Mouse (Mus musculus) T-helper 17 cell (primary cell): ENCODE measurements at regions not wholly inside any gene's neighbourhood (a gene's known extent, or its start where the extent isn't known, plus 50 kb on each side); places are given as distances from the start of the nearest gene placed in this dataset.

Experiments
- in situ Hi-C, 2 experiments: fragments of 300-600 bp; cut with MboI, MseI; formaldehyde crosslinking; loops; 1 replicate in 1 of 2; 2 replicates in 1 of 2; pipeline ENCODE4 v1.15.1; 2025; ENCODE audit warnings: high pct_unique_total_duplicates in 2 of 2

- in situ Hi-C loops: no loop called here
Observed at GRCm38 (mm10) chrX:12889482-12889808, 127.6 kb upstream of the Med14 start.

DNA sequence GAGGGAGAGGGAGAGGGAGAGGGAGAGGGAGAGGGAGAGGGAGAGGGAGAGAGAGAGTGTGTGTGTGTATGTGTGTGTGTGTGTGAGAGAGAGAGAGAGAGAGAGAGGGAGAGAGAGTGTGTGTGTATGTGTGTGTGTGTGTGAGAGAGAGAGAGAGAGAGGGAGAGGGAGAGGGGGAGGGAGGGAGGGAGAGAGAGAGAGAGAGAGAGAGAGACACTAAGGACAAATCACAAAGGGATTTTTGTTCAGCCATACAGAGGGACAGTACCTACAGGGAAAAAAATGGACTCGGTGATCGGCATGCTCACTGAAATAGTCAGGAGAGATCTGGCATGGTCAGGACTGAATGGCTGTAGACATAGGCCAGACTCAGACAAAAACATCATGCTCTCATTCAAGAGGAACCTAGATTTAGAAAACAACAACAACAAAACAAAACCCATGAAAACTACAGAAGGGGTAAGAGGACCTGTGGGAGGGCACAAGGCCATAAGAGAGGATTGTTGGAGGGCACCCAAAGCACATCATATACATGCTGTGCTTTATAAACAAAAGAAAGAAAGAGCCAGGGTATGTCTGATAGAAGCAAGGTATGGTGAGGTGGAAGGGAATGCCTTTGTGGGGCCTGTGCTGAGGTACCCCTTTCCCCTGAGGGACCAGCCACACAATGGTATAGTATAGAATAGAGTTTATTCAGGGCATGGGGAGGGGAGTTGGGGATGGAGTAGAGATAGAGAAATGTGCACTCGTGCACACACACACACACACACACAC lies 127.0 kb upstream of the Med14 start:
- in situ Hi-C loops: no loop called here

GRCm38 (mm10) chrX:12888010-12888707 lies 126.3 kb upstream of the Med14 start:
- in situ Hi-C loops: no loop called here

- in situ Hi-C loops: no loop called here
Observed at GRCm38 (mm10) chrX:12887516-12887915, 125.6 kb upstream of the Med14 start.

DNA sequence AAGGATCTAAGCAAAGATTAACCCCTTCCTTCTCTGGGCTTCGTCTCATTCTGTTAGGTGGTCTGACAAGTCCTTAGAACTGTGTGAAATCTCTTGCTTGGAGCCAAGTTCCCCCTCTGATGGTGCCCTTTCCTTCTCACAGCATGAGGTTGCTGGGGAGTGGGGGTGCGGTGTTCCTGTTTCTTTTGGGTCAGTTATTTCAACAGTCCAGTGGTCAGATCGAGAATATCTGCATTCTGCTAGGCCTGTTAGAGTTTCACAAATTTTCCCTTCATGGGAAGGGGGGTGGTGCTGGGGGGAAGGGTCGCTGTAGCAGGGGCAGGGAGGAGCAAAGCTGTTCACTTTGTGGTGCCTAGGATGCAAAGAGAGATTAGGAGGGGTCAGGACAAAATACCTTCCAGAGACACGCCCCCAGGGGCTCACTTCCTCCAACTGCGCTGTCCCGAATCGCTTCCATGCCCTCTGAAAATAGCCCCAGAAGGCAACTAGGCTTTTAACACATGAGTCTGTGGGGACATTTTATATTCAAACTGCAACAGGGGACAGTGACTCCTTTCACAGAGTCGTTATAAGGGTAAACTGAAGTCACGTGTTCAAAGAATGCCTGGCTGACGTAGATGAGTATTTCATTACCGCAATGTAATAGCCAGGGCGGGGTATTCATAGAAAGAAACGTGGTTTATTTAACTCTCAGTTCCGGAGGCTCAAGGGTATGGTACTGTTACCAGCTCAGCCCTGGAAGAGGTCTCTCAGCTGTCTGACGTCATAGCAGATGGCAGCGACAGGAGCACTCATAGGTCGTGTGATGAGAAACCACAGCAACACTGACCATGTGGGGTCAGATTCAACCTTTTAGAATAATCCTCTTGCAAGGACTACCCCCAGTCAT lies 124.5 kb upstream of the Med14 start:
- in situ Hi-C loops: no loop called here

DNA sequence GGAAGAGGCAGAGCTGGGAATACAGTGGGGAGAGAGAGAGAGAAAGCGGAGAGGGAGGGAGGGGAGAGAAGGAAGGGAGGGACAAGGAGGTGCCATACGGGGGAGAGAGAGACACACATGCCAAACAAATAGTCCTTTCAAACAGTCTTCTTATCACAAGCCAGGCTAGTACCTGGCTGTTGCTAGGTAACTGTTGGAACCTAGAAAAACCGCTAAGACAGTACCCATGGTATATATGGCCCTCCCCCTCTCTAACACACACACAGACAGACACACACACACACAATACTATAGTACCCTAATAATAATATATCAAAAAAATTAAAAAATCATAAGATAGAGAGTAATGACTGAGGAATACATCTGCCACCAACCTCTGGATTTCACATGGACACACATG lies 117.4 kb upstream of the Med14 start:
- in situ Hi-C loops: no loop called here

DNA sequence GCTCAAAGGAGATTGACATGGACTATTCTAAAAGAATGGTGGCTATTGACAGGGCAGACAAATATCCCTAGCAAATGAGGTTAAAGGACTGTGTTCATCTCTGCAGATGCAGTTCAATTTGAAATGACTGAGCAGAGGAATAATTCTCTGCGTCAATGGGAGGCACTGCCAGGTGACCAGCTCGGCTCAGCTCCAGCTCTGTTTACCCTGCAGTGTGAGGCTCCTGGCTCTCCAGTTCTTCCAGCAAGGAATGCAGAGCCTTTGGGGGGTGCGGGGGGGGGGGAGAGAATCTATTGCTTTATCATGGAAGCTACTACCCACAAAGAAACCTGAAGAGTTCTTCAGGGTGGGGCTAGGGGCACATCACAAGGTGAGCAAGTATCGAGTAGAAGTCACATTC lies 115.6 kb upstream of the Med14 start:
- in situ Hi-C loops: no loop called here

DNA sequence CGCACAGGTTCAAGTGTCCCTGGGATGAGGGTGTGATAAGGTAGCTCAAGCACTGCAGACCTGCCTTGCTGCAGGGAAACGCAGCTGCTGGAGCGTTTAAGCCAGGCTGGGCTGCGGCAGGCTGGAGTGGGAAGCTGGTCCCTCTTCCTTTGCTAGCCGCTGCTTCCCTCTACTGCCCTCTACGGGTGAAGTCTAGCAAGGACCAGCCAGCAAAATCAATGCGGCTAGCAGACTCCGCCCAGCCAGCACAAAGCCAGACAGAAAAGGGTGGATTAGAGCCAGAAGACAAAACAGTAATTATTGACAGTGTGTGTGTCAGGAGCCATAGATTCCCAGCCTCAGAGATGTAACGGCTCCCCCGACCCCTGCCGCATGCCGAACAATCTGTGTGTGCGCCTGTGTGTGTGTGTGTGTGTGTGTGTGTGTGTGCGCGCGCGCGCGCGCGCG lies 111.8 kb upstream of the Med14 start:
- in situ Hi-C loops: no loop called here

- in situ Hi-C loops: no loop called here
Observed at GRCm38 (mm10) chrX:12873230-12873629, 111.4 kb upstream of the Med14 start.

DNA sequence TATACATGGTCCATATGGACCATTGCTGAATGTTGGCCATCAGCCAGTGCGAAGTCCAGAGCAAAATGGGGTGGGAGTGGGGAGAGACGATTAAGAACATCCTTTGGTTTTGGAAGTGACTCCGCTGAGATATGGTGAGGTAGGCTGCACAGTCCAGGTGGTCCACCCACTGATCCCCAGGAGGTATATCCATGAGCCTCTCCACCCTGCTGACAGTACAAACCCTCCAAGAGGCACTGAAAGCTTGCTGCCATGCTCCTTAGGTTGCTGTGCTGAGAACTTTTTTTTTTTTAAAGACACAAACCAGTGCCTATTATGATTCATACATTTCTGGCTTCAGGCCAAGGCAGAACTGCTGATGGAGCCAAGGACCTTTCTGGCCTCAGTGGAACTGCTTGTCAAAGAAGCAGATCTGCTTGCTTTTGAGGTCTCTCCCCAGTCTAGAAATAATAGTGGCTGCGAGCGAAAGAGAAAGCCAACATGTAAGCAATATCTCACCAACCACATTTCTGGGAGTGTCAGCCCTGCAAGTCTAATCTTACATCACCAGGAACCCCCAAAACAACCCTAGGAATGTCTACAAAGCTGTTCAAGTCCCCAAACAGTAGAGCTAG lies 105.1 kb upstream of the Med14 start:
- in situ Hi-C loops: no loop called here

DNA sequence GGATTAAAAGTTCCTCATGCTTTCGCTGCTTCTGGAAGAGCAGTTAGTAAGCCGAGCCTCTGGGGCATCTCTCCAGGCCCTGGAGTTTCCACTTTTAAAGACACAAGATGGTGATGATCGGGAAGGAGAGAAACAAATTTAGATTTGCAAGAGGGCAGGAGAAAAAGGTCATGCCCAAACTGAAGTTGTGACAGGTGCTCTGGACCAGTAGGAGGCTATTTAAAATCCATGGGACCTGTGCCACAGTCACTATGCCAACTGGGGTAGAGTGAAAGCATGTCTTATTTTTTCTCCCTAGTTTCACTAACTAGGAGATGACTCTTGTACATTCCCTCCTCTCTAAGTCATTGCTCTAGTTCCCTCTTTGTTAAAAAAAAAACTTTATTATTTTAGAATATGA lies 104.3 kb upstream of the Med14 start:
- in situ Hi-C loops: no loop called here

DNA sequence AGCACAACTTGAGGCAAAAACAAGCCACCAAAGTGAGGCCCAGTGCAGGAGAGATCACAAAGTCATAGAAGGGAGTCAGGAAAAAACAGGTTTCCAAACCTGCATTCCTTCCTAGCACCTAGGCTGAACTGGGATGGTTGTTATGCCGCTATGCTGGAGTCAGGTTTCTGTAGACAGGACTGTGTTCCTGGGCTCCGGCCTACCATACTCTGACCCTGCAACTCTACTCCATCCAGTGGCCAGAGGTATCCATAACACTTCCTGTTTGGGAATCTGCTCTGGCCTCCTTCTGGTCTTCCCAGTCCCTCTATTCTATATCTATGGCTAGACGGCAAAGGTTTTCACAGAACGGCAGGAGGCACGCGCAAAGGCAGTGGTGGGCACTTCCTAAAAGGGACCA lies 98.3 kb upstream of the Med14 start:
- in situ Hi-C loops: no loop called here

DNA sequence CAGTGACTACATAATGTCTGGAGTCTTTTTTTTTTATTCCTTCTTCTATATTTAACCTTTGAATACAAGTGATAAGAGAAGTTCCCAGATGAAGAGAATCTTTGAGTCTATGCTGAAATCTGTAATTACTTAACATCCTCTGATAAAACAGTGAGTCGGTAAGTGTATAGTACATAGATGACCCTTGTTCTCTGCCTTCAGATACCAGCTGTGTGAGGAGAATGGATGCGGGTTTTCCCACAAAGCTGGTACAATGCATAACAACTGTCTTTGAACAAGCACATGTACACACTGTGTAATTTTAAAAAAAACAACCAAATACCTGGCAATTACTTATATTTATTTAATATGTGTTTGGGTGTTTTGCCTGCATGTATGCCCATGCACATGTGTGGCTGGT lies 96.9 kb upstream of the Med14 start:
- in situ Hi-C loops: loop anchor here in 1 of 2 experiments (10.0 kb wide), 1 partner anchor 314 kb away; no protein-coding TSS in a partner anchor

GRCm38 (mm10) chrX:12857881-12858755 lies 96.2 kb upstream of the Med14 start:
- in situ Hi-C loops: loop anchor here in 1 of 2 experiments (10.0 kb wide), 1 partner anchor 313 kb away; no protein-coding TSS in a partner anchor

- in situ Hi-C loops: loop anchor here in 1 of 2 experiments (10.0 kb wide), 1 partner anchor 311 kb away; no protein-coding TSS in a partner anchor
Observed at GRCm38 (mm10) chrX:12855425-12855824, 93.6 kb upstream of the Med14 start.

GRCm38 (mm10) chrX:12851684-12852083 lies 89.8 kb upstream of the Med14 start:
- in situ Hi-C loops: loop anchor here (5.0 to 10.0 kb wide), 2 partner anchors 174 to 307 kb away; no protein-coding TSS in a partner anchor

- in situ Hi-C loops: no loop called here
Observed at GRCm38 (mm10) chrX:12844431-12844830, 82.6 kb upstream of the Med14 start.

- in situ Hi-C loops: no loop called here
Observed at GRCm38 (mm10) chrX:12841021-12841325, 79.1 kb upstream of the Med14 start.

GRCm38 (mm10) chrX:12840160-12841020 lies 78.5 kb upstream of the Med14 start:
- in situ Hi-C loops: no loop called here
